Mouse (Mus musculus) MEL (cell line): ENCODE results near the gene Dnaja4. TPM values are rescaled to one million over a fixed set of nuclear protein-coding genes. Genes with fewer than 3 reads are reported as not detected.
A peak's percentile ranks its signal among the peaks of the same experiment; 100 is the strongest.

Experiments used
- DNase-seq: peaks from one replicate; pipeline ENCODE4 v3.0.0; 2011; ENCODE audit warnings: low read depth, low spot score
- H3K27ac ChIP-seq: 2 replicates; pipeline ENCODE4 v1.5.1; 2012; ENCODE audit warnings: low read depth, mild to moderate bottlenecking, control low read depth, low read length, moderate library complexity; ENCODE audit not compliant: control insufficient read depth
- H3K27me3 ChIP-seq, 2 experiments: fragments of 150-350 bp in 1 of 2; sonication (generic) in 1 of 2; 2 replicates each; pipeline ENCODE4 v1.6.1; 2012; ENCODE audit warnings: low read length in 2 of 2, mild to moderate bottlenecking in 2 of 2, improper control_type of control experiment in 1 of 2, moderate library complexity in 1 of 2; ENCODE audit not compliant: insufficient read depth in 2 of 2, control insufficient read depth in 1 of 2
- H3K36me3 ChIP-seq, 2 experiments: 2 replicates each; pipeline ENCODE4 v1.6.1; 2012 to 2014; ENCODE audit warnings: low read length in 2 of 2, improper control_type of control experiment in 1 of 2, inconsistent platforms in 1 of 2, mild to moderate bottlenecking in 1 of 2; ENCODE audit not compliant: insufficient read depth in 2 of 2, control insufficient read depth in 1 of 2
- H3K4me1 ChIP-seq, 2 experiments: fragments of 150-350 bp in 1 of 2; sonication (generic) in 1 of 2; 2 replicates each; pipeline ENCODE4 v1.6.1; 2012; ENCODE audit warnings: low read length in 2 of 2, improper control_type of control experiment in 1 of 2, mild to moderate bottlenecking in 1 of 2; ENCODE audit not compliant: insufficient read depth in 2 of 2, control insufficient read depth in 1 of 2
- H3K4me3 ChIP-seq, 2 experiments: fragments of 150-350 bp in 1 of 2; sonication (generic) in 1 of 2; 2 replicates each; pipeline ENCODE4 v1.5.1; 2012; ENCODE audit warnings: low read depth in 2 of 2, low read length in 2 of 2, mild to moderate bottlenecking in 2 of 2, moderate library complexity in 2 of 2, control low read depth in 1 of 2, improper control_type of control experiment in 1 of 2; ENCODE audit not compliant: control insufficient read depth in 1 of 2, insufficient read depth in 1 of 2
- H3K79me2 ChIP-seq: 2 replicates; pipeline ENCODE4 v1.6.1; 2012; ENCODE audit warnings: mild to moderate bottlenecking, low read length, moderate library complexity; ENCODE audit not compliant: control insufficient read depth, poor library complexity, insufficient read depth
- H3K9ac ChIP-seq: 2 replicates; pipeline ENCODE4 v1.6.1; 2012; ENCODE audit warnings: low read depth, mild to moderate bottlenecking, control low read depth, low read length, moderate library complexity; ENCODE audit not compliant: control insufficient read depth, poor library complexity, severe bottlenecking
- H3K9me3 ChIP-seq: fragments of 150-350 bp; sonication (generic); replicated peaks from 2 replicates; pipeline ENCODE4 v1.6.1; 2012; ENCODE audit warnings: mild to moderate bottlenecking, low read length, improper control_type of control experiment, moderate library complexity; ENCODE audit not compliant: insufficient read depth
- BHLHE40 ChIP-seq: IDR thresholded peaks from 2 replicates; pipeline ENCODE4 v1.6.1; 2012; ENCODE audit warnings: low read depth, mild to moderate bottlenecking, inconsistent platforms, low read length, improper control_type of control experiment, borderline replicate concordance
- CHD1 ChIP-seq: IDR thresholded peaks from 2 replicates; pipeline ENCODE4 v1.6.1; 2012; ENCODE audit warnings: low read depth, mild to moderate bottlenecking, inconsistent platforms, low read length, improper control_type of control experiment
- ELF1 ChIP-seq: IDR thresholded peaks from 2 replicates; pipeline ENCODE4 v1.6.1; 2014; ENCODE audit warnings: low read depth, mild to moderate bottlenecking, inconsistent platforms, low read length, improper control_type of control experiment, moderate library complexity
- EP300 ChIP-seq, 2 experiments: IDR thresholded peaks; 2 replicates each; pipeline ENCODE4 v1.6.1; 2011; ENCODE audit warnings: improper control_type of control experiment in 2 of 2, low read length in 2 of 2, low read depth in 1 of 2, mild to moderate bottlenecking in 1 of 2
- GATA1 ChIP-seq: IDR thresholded peaks from 2 replicates; pipeline ENCODE4 v1.6.1; 2011; ENCODE audit warnings: low read depth, low read length, improper control_type of control experiment
- HCFC1 ChIP-seq: IDR thresholded peaks from 2 replicates; pipeline ENCODE4 v1.6.1; 2012; ENCODE audit warnings: low read depth, mild to moderate bottlenecking, inconsistent platforms, low read length, improper control_type of control experiment, moderate library complexity
- JUND ChIP-seq: IDR thresholded peaks from 2 replicates; pipeline ENCODE4 v1.6.1; 2011; ENCODE audit warnings: low read depth, mild to moderate bottlenecking, improper control_type of control experiment, low read length
- KAT2A ChIP-seq: conservative IDR thresholded peaks from 2 replicates; pipeline ENCODE4 v1.6.1; 2012; ENCODE audit warnings: low read depth, low read length, improper control_type of control experiment, inconsistent platforms
- MAFK ChIP-seq: IDR thresholded peaks from 2 replicates; pipeline ENCODE4 v1.6.1; 2011; ENCODE audit warnings: low read depth, mild to moderate bottlenecking, low read length, improper control_type of control experiment, borderline replicate concordance
- MAX ChIP-seq: IDR thresholded peaks from 2 replicates; pipeline ENCODE4 v1.6.1; 2011; ENCODE audit warnings: low read length, improper control_type of control experiment
- MAZ ChIP-seq: IDR thresholded peaks from 2 replicates; pipeline ENCODE4 v1.6.1; 2012; ENCODE audit warnings: low read depth, mild to moderate bottlenecking, inconsistent platforms, low read length, improper control_type of control experiment
- MEF2A ChIP-seq: IDR thresholded peaks from 2 replicates; pipeline ENCODE4 v1.6.1; 2014; ENCODE audit warnings: low read depth, mild to moderate bottlenecking, inconsistent platforms, low read length, improper control_type of control experiment; ENCODE audit not compliant: poor library complexity, insufficient replicate concordance, severe bottlenecking; ENCODE audit errors: extremely low read depth
- MXI1 ChIP-seq: IDR thresholded peaks from 2 replicates; pipeline ENCODE4 v1.6.1; 2011; ENCODE audit warnings: mild to moderate bottlenecking, low read depth, low read length, improper control_type of control experiment
- MYB ChIP-seq: IDR thresholded peaks from 2 replicates; pipeline ENCODE4 v1.6.1; 2011; ENCODE audit warnings: mild to moderate bottlenecking, low read depth, low read length, improper control_type of control experiment
- MYC ChIP-seq: IDR thresholded peaks from 2 replicates; pipeline ENCODE4 v1.6.1; 2011; ENCODE audit warnings: low read depth, mild to moderate bottlenecking, low read length, improper control_type of control experiment, moderate library complexity
- NELFE ChIP-seq: IDR thresholded peaks from 2 replicates; pipeline ENCODE4 v1.6.1; 2011; ENCODE audit warnings: low read depth, low read length, improper control_type of control experiment
- NRF1 ChIP-seq: IDR thresholded peaks from 2 replicates; pipeline ENCODE4 v1.6.1; 2014; ENCODE audit warnings: low read depth, mild to moderate bottlenecking, inconsistent platforms, low read length, improper control_type of control experiment, moderate library complexity; ENCODE audit not compliant: poor library complexity, insufficient read depth, severe bottlenecking
- POLR2AphosphoS2 ChIP-seq: IDR thresholded peaks from 2 replicates; pipeline ENCODE4 v1.6.1; 2011; ENCODE audit warnings: low read length, improper control_type of control experiment
- POLR2AphosphoS5 ChIP-seq: IDR thresholded peaks from 2 replicates; pipeline ENCODE4 v1.6.1; 2012; ENCODE audit warnings: low read depth, borderline replicate concordance, mild to moderate bottlenecking, inconsistent platforms, low read length, moderate library complexity, mixed read lengths
- RCOR1 ChIP-seq: IDR thresholded peaks from 2 replicates; pipeline ENCODE4 v1.6.1; 2012; ENCODE audit warnings: low read depth, mild to moderate bottlenecking, inconsistent platforms, low read length, improper control_type of control experiment
- SIN3A ChIP-seq: IDR thresholded peaks from 2 replicates; pipeline ENCODE4 v1.6.1; 2012; ENCODE audit warnings: low read length, improper control_type of control experiment, inconsistent platforms
- SMC3 ChIP-seq: IDR thresholded peaks from 2 replicates; pipeline ENCODE4 v1.6.1; 2011; ENCODE audit warnings: low read depth, low read length, improper control_type of control experiment
- TAL1 ChIP-seq: IDR thresholded peaks from 2 replicates; pipeline ENCODE4 v1.6.1; 2012; ENCODE audit warnings: mild to moderate bottlenecking, inconsistent platforms, low read length, moderate library complexity, mixed read lengths
- TBP ChIP-seq: IDR thresholded peaks from 2 replicates; pipeline ENCODE4 v1.8.0; 2011; ENCODE audit warnings: low read depth, low read length, improper control_type of control experiment
- TCF12 ChIP-seq: IDR thresholded peaks from 2 replicates; pipeline ENCODE4 v1.6.1; 2014; ENCODE audit warnings: low read depth, mild to moderate bottlenecking, inconsistent platforms, low read length, improper control_type of control experiment, moderate library complexity
- UBTF ChIP-seq: IDR thresholded peaks from 2 replicates; pipeline ENCODE4 v1.6.1; 2012; ENCODE audit warnings: low read depth, mild to moderate bottlenecking, inconsistent platforms, low read length, improper control_type of control experiment, moderate library complexity, borderline replicate concordance; ENCODE audit not compliant: insufficient read depth
- USF2 ChIP-seq, 2 experiments: IDR thresholded peaks; 2 replicates each; pipeline ENCODE4 v1.6.1; 2011 to 2012; ENCODE audit warnings: improper control_type of control experiment in 2 of 2, low read length in 2 of 2, borderline replicate concordance in 1 of 2, inconsistent platforms in 1 of 2, low read depth in 1 of 2, mild to moderate bottlenecking in 1 of 2; ENCODE audit not compliant: insufficient read depth in 1 of 2
- ZC3H11A ChIP-seq: IDR thresholded peaks from 2 replicates; pipeline ENCODE4 v1.6.1; 2012; ENCODE audit warnings: low read depth, mild to moderate bottlenecking, inconsistent platforms, low read length, improper control_type of control experiment
- ZKSCAN1 ChIP-seq: IDR thresholded peaks from 2 replicates; pipeline ENCODE4 v1.6.1; 2012; ENCODE audit warnings: low read depth, mild to moderate bottlenecking, inconsistent platforms, low read length, improper control_type of control experiment, moderate library complexity
- polyA plus RNA-seq, 2 experiments: library from polyadenylated mRNA; stranded (reverse) in 1 of 2; unstranded in 1 of 2; fragments of >175 nt in 1 of 2; fragments of >200 nt in 1 of 2; gene quantifications; 2 replicates each; pipeline versions ENCODE4 v1.2.1 to v1.2.4; 2012; ENCODE audit warnings: low replicate concordance in 2 of 2, low read depth in 1 of 2; ENCODE audit not compliant: insufficient read length in 2 of 2, insufficient read depth in 1 of 2, missing spikeins in 1 of 2
- total RNA-seq: library from RNA; depleted of rRNA; stranded (reverse); fragments of 300-350 nt; gene quantifications from 2 replicates; pipeline ENCODE4 v1.2.3, GENCODE M21; 2012

Dnaja4 gene
- total and polyA plus RNA-seq, 3 experiments: 10.9 to 13.0 TPM; not detected in 1

DNA sequence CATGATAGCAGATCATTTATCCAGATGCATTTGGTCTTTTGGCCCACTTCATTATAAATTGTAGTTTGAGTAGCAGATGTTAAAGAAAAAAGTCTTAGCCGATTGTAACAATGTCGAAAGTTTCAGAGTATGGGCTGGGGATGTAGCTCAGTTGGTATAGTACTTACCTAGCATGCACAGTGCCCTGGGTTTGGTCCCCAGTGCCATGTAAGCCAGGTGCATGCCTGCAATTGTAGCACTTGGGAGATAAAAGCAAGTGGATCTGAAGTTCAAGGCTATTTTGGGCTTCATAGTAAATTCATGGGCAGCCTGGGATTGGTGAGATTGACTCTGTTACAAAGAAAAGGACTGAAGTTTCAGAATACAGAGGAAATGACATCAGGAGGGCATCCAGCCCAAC, 3.9 kb downstream of the Dnaja4 start:
- no peaks in the 10 kb centered on the region for H3K27me3 ChIP-seq
- no peak for DNase-seq
- H3K9ac ChIP-seq: no peak overlapping the region
- TF ChIP-seq NELFE (no peak), UBTF (no peak), MEF2A (no peak), TCF12 (no peak), ELF1 (no peak), MAFK (no peak), BHLHE40 (no peak), EP300 (IDR thresholded peaks at IDR 0.05; ENCODE audit: low read depth in 1 of 2, low read length in 2 of 2) (no peak), TBP (no peak), MYB (no peak), KAT2A (no peak)
- peaks cover 28% of the 10 kb centered on the region for H3K79me2 ChIP-seq
- no peaks in the 10 kb centered on the region for H3K9me3 ChIP-seq
- peaks cover 0 to 59% of the 10 kb centered on the region in 2 experiments; a peak in 3 of 4 replicates for H3K36me3 ChIP-seq
- H3K4me1 ChIP-seq: peaks cover 43 to 60% of the 10 kb centered on the region in 2 experiments
- no peak overlapping the region for H3K4me3 ChIP-seq
- no peak overlapping the region for H3K27ac ChIP-seq

DNA sequence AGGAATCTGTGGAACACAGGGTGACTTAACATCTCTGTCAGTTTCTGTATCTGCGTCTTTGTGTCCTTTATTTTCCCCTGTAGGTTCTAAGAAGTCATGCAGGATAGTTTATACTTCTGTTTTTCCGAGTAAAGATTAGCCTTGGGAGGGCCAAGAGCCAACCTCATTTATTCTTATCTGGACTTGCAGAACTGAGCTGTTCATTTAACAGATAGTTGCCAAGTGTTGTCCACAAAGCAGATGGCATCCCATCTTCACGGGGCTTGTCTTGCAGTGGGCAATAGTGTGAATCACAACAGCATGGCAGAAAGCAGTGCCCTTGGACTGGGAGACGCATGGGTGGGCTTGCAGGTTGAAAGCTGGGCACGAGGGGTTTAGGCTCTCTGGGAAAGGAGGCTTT, 5.7 kb downstream of the Dnaja4 start:
- Histone ChIP-seq H3K4me3 (no peak overlapping the region), H3K36me3 (peaks cover 0 to 53% of the 10 kb centered on the region in 2 experiments; a peak in 3 of 4 replicates), H3K27ac (peak overlapping the region; percentile 85), H3K9ac (no peak overlapping the region; the same call in 1 of the 2 replicates), H3K4me1 (peaks cover 41 to 49% of the 10 kb centered on the region in 2 experiments), H3K27me3 (no peaks in the 10 kb centered on the region), H3K9me3 (no peaks in the 10 kb centered on the region), H3K79me2 (peaks cover 22% of the 10 kb centered on the region)
- DNase-seq: peak; percentile 90
- TF ChIP-seq SMC3 (no peak), ZKSCAN1 (no peak), USF2 (IDR thresholded peaks at IDR 0.05; ENCODE audit: borderline replicate concordance in 1 of 2, insufficient read depth in 1 of 2, low read depth in 1 of 2, low read length in 2 of 2) (no peak), POLR2AphosphoS2 (0 out of 2 replicates have a peak, but pooled peaks have one; percentile 28), NRF1 (no peak), NELFE (no peak), POLR2AphosphoS5 (no peak), JUND (no peak), MAFK (peak; percentile 69), RCOR1 (peak; percentile 97), MXI1 (peak; percentile 80), TAL1 (peak; percentile 93), KAT2A (no peak), MAZ (no peak), ELF1 (0 out of 2 replicates have a peak, but pooled peaks have one; percentile 15), TCF12 (peak; percentile 98), MYC (peak; percentile 90), GATA1 (peak; percentile 98), CHD1 (no peak), SIN3A (peak; percentile 92), HCFC1 (0 out of 2 replicates have a peak, but pooled peaks have one; percentile 53), MEF2A (no peak), ZC3H11A (no peak), EP300 (IDR thresholded peaks at IDR 0.05; ENCODE audit: low read depth in 1 of 2, low read length in 2 of 2) (peak; percentile 97), MYB (peak; percentile 62), MAX (peak; percentile 69)
